ENCODE assay signal across 13 mouse cellular contexts in genomic region chr4:10041301-10042093, GRCm38 (mm10).
"Had no signal": no experiment of that assay in that cellular context is flagged by ENCODE, and none has a peak within 500 bp of the region (broad histone marks: within the 10 kb centered on the region; RNA-seq: fewer than 3 reads in every experiment).

No protein-coding gene starts in this region.

- H3K4me1 ChIP-seq: kidney, embryonic 15.5 days; lung, embryonic 15.5 days; megakaryocyte, embryonic 14.5 days; midbrain, embryonic 15.5 days; neural tube, embryonic 12.5 days had no signal

- H3K4me2 ChIP-seq: kidney, embryonic 15.5 days; liver, embryonic 11.5 days; lung, embryonic 15.5 days; midbrain, embryonic 11.5 days; midbrain, embryonic 15.5 days; neural tube, embryonic 12.5 days had no signal

- DNase-seq: kidney, adult 2 months; kidney, postnatal 25 days; lung, postnatal 4 days; thymus, postnatal 14 days had no signal

- H3K9me3 ChIP-seq: kidney, embryonic 15.5 days; lung, embryonic 15.5 days; midbrain, embryonic 15.5 days; neural tube, embryonic 12.5 days had no signal

- H3K36me3 ChIP-seq: kidney, embryonic 15.5 days; lung, embryonic 15.5 days; midbrain, embryonic 15.5 days; neural tube, embryonic 12.5 days had no signal

- H3K4me3 ChIP-seq: kidney, embryonic 15.5 days; left cerebral cortex, adult 2 months; lung, embryonic 15.5 days; megakaryocyte, embryonic 14.5 days; midbrain, embryonic 15.5 days; neural tube, embryonic 12.5 days had no signal

- H3K27me3 ChIP-seq: kidney, embryonic 15.5 days; lung, embryonic 15.5 days; midbrain, embryonic 15.5 days; neural tube, embryonic 12.5 days had no signal

- H3K27ac ChIP-seq: kidney, embryonic 15.5 days; left cerebral cortex, adult 2 months; lung, embryonic 15.5 days; midbrain, embryonic 15.5 days; neural tube, embryonic 12.5 days; stomach, postnatal 0 days had no signal

- ATAC-seq: midbrain, embryonic 15.5 days had no signal

- H3K9ac ChIP-seq: kidney, embryonic 15.5 days; lung, embryonic 15.5 days; midbrain, embryonic 15.5 days; neural tube, embryonic 12.5 days had no signal
